Mouse (Mus musculus): ENCODE results near the gene Nxnl1. TPM values are rescaled to one million over a fixed set of nuclear protein-coding genes. Genes with fewer than 3 reads are reported as not detected.

Nxnl1 gene
- polyA plus RNA-seq, 1 experiment from 2014 or later: 0.07 TPM

GRCm38 (mm10) chr8:71572847-71573633 is 6.6 kb upstream of the Nxnl1 start:
- Histone ChIP-seq H3K9me3 (ENCODE audit: low read depth, low read length) (no peaks in the 10 kb centered on the region), H3K36me3 (ENCODE audit: insufficient read depth) (no peaks in the 10 kb centered on the region), H3K9ac (0 out of 2 replicates have a peak overlapping the region, but pooled peaks have one; percentile 28), H3K4me1 (ENCODE audit: insufficient read depth) (peaks cover 7% of the 10 kb centered on the region; the same call in 1 of the 2 replicates), H3K4me3 (ENCODE audit: low read depth, low read length) (no peak overlapping the region), H3K27ac (ENCODE audit: low read depth) (peak overlapping the region; percentile 58), H3K27me3 (ENCODE audit: insufficient read depth, low read length) (0 out of 2 replicates have a peak, but pooled peaks cover 6% of the 10 kb centered on the region), H3K4me2 (0 out of 2 replicates have a peak overlapping the region, but pooled peaks have one; percentile 13)
- ATAC-seq (ENCODE audit: insufficient read depth) (no peak), DNase-seq (peak; percentile 71)
- WGBS: 67% methylated on average over 9 of the region's 9 CpGs
- no peak for TF ChIP-seq CTCF (IDR thresholded peaks at IDR 0.05; ENCODE audit: low read depth)

- no peak for ATAC-seq (ENCODE audit: insufficient read depth)
- H3K4me3 ChIP-seq (ENCODE audit: low read depth, low read length): no peak overlapping the region
- H3K9ac ChIP-seq: no peak overlapping the region
- WGBS: 82% methylated on average over 2 of the region's 2 CpGs
- H3K9me3 ChIP-seq (ENCODE audit: low read depth, low read length): no peaks in the 10 kb centered on the region
- no peak for TF ChIP-seq CTCF (IDR thresholded peaks at IDR 0.05; ENCODE audit: low read depth)
- H3K4me1 ChIP-seq (ENCODE audit: insufficient read depth): peaks cover 7% of the 10 kb centered on the region; the same call in 1 of the 2 replicates
- no peak overlapping the region for H3K27ac ChIP-seq (ENCODE audit: low read depth)
- H3K27me3 ChIP-seq (ENCODE audit: insufficient read depth, low read length): 0 out of 2 replicates have a peak, but pooled peaks cover 6% of the 10 kb centered on the region
- no peaks in the 10 kb centered on the region for H3K36me3 ChIP-seq (ENCODE audit: insufficient read depth)
- DNase-seq: no peak
- H3K4me2 ChIP-seq: no peak overlapping the region; the same call in 1 of the 2 replicates
Measured at GRCm38 (mm10) chr8:71572077-71572476, 5.7 kb upstream of the Nxnl1 start.

- Histone ChIP-seq H3K9me3 (ENCODE audit: low read depth, low read length) (no peaks in the 10 kb centered on the region), H3K4me1 (ENCODE audit: insufficient read depth) (peaks cover 7% of the 10 kb centered on the region; the same call in 1 of the 2 replicates), H3K36me3 (ENCODE audit: insufficient read depth) (no peaks in the 10 kb centered on the region), H3K27ac (ENCODE audit: low read depth) (peak overlapping the region; percentile 62; the same call in 1 of the 2 replicates), H3K4me3 (ENCODE audit: low read depth, low read length) (peak overlapping the region; percentile 52), H3K4me2 (peak overlapping the region; percentile 80), H3K9ac (peak overlapping the region; percentile 63), H3K27me3 (ENCODE audit: insufficient read depth, low read length) (0 out of 2 replicates have a peak, but pooled peaks cover 6% of the 10 kb centered on the region)
- ATAC-seq (ENCODE audit: insufficient read depth): peak; percentile 90
- no peak for TF ChIP-seq CTCF (IDR thresholded peaks at IDR 0.05; ENCODE audit: low read depth)
- WGBS: under 1% methylated on average over 41 of the region's 41 CpGs
- peak; percentile 95 for DNase-seq
Measured at GRCm38 (mm10) chr8:71570291-71570954, 4.0 kb upstream of the Nxnl1 start.

GRCm38 (mm10) chr8:71569366-71570290 is 3.2 kb upstream of the Nxnl1 start:
- WGBS: under 1% methylated on average over 51 of the region's 51 CpGs
- H3K4me3 ChIP-seq (ENCODE audit: low read depth, low read length): peak overlapping the region; percentile 52
- TF ChIP-seq CTCF (IDR thresholded peaks at IDR 0.05; ENCODE audit: low read depth): no peak
- H3K4me2 ChIP-seq: peak overlapping the region; percentile 80
- no peaks in the 10 kb centered on the region for H3K36me3 ChIP-seq (ENCODE audit: insufficient read depth)
- DNase-seq (peak; percentile 93), ATAC-seq (ENCODE audit: insufficient read depth) (peak; percentile 76)
- peak overlapping the region; percentile 83 for H3K27ac ChIP-seq (ENCODE audit: low read depth)
- no peaks in the 10 kb centered on the region for H3K9me3 ChIP-seq (ENCODE audit: low read depth, low read length)
- H3K27me3 ChIP-seq (ENCODE audit: insufficient read depth, low read length): 0 out of 2 replicates have a peak, but pooled peaks cover 6% of the 10 kb centered on the region
- H3K9ac ChIP-seq: peak overlapping the region; percentile 31
- peaks cover 7% of the 10 kb centered on the region; the same call in 1 of the 2 replicates for H3K4me1 ChIP-seq (ENCODE audit: insufficient read depth)

GRCm38 (mm10) chr8:71568941-71569340 is 2.5 kb upstream of the Nxnl1 start:
- peaks cover 7% of the 10 kb centered on the region; the same call in 1 of the 2 replicates for H3K4me1 ChIP-seq (ENCODE audit: insufficient read depth)
- peak overlapping the region; percentile 20; the same call in 1 of the 2 replicates for H3K9ac ChIP-seq
- H3K27me3 ChIP-seq (ENCODE audit: insufficient read depth, low read length): 0 out of 2 replicates have a peak, but pooled peaks cover 6% of the 10 kb centered on the region
- TF ChIP-seq CTCF (IDR thresholded peaks at IDR 0.05; ENCODE audit: low read depth): no peak
- ATAC-seq (ENCODE audit: insufficient read depth): no peak
- WGBS: 19% methylated on average over 6 of the region's 6 CpGs
- H3K9me3 ChIP-seq (ENCODE audit: low read depth, low read length): no peaks in the 10 kb centered on the region
- H3K36me3 ChIP-seq (ENCODE audit: insufficient read depth): no peaks in the 10 kb centered on the region
- H3K4me2 ChIP-seq: peak overlapping the region; percentile 80
- DNase-seq: no peak
- peak overlapping the region; percentile 83; the same call in 1 of the 2 replicates for H3K27ac ChIP-seq (ENCODE audit: low read depth)
- peak overlapping the region; percentile 52 for H3K4me3 ChIP-seq (ENCODE audit: low read depth, low read length)

GRCm38 (mm10) chr8:71568387-71568937 is 2.1 kb upstream of the Nxnl1 start, which contains the start of gene Slc27a1:
Slc27a1 (plus strand) TSS chr8:71568882.
- no peaks in the 10 kb centered on the region for H3K36me3 ChIP-seq (ENCODE audit: insufficient read depth)
- peaks cover 7% of the 10 kb centered on the region; the same call in 1 of the 2 replicates for H3K4me1 ChIP-seq (ENCODE audit: insufficient read depth)
- H3K27me3 ChIP-seq (ENCODE audit: insufficient read depth, low read length): 0 out of 2 replicates have a peak, but pooled peaks cover 6% of the 10 kb centered on the region
- peak within 1 kb of the TSS; percentile 80 for H3K4me2 ChIP-seq
- TF ChIP-seq CTCF (IDR thresholded peaks at IDR 0.05; ENCODE audit: low read depth): no peak
- 11% methylated on average over 13 of the region's 13 CpGs for WGBS
- H3K9ac ChIP-seq: peak within 1 kb of the TSS; percentile 31
- H3K9me3 ChIP-seq (ENCODE audit: low read depth, low read length): no peaks in the 10 kb centered on the region
- peak; percentile 57 for DNase-seq
- no peak for ATAC-seq (ENCODE audit: insufficient read depth)
- peak within 1 kb of the TSS; percentile 52 for H3K4me3 ChIP-seq (ENCODE audit: low read depth, low read length)
- peak within 1 kb of the TSS; percentile 83 for H3K27ac ChIP-seq (ENCODE audit: low read depth)
